Mouse (Mus musculus): ENCODE results near the gene Gdf10. TPM values are rescaled to one million over a fixed set of nuclear protein-coding genes. Genes with fewer than 3 reads are reported as not detected.

Gdf10 gene
- polyA plus RNA-seq, 1 experiment from 2014 or later: 1.7 TPM

DNA sequence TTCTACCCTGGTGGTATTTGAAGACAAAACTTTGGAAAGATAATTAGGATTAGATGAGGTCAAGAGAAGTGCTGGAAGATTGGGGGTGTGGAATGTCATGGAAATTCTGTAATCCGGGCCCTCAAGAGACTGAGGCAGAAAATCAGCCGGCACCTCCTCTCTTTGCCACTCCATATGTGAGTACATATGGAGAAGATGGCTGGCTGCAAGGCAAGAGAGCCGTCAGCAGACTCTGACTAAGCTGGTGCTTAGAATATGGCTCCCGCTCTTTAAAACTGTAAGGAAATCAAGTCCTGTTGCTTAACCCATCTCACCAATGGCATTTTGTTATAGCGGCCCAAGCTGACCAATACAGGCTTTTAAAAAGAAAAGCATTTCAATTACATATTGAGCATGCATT lies 27.6 kb upstream of the Gdf10 start:
- ATAC-seq (ENCODE audit: low FRiP score) (no peak), DNase-seq (ENCODE audit: low spot score, missing footprints) (no peak)
- Histone ChIP-seq H3K27me3 (ENCODE audit: control insufficient read depth, insufficient read depth, low read length) (no peaks in the 10 kb centered on the region), H3K4me3 (ENCODE audit: low read depth, low read length) (no peak overlapping the region), H3K9ac (ENCODE audit: low read length) (no peak overlapping the region), H3K4me2 (no peak overlapping the region), H3K36me3 (ENCODE audit: control insufficient read depth, insufficient read depth, low read length) (no peaks in the 10 kb centered on the region), H3K27ac (ENCODE audit: low read depth, low read length) (no peak overlapping the region), H3K4me1 (ENCODE audit: control insufficient read depth, insufficient read depth, low read length) (peaks cover 3% of the 10 kb centered on the region; the same call in 1 of the 2 replicates), H3K9me3 (ENCODE audit: control insufficient read depth, low read length) (no peaks in the 10 kb centered on the region)
- 77% methylated on average over 5 of the region's 5 CpGs for WGBS

DNA sequence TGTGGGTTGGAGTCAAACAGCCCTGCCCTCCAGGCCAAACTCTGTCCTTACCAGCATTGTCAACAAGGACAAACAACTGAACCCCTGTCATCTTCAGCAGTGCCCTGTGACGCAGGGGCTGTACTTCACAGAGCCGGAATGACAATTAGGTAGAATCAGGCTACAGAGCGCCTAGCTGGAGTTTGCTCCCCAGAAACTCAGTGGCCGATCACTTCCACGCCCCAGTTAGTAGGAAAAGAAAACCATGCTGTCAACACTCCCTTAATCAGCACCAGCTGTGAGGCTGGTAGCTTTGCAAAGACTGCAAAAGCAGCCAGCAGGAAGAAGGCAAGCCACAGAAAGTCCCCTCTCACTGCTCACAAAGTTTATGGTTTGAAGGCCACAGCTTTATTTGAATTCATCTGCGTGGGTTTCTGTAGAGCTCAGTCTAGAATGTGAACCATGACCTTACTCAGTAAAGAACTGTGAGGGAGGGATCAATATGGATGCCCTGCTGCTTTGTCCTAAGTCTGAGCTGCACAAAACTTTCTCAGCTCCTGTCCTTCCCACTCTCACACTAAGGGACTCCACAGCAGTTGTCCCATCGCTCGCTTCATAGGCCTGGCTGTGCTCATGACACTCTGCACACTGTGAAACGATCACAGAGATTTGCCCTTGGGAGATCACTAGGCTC lies 26.6 kb upstream of the Gdf10 start:
- 36% methylated on average over 9 of the region's 9 CpGs for WGBS
- no peak overlapping the region for H3K4me3 ChIP-seq (ENCODE audit: low read depth, low read length)
- ATAC-seq (ENCODE audit: low FRiP score) (no peak), DNase-seq (ENCODE audit: low spot score, missing footprints) (peak; percentile 90)
- H3K36me3 ChIP-seq (ENCODE audit: control insufficient read depth, insufficient read depth, low read length): no peaks in the 10 kb centered on the region
- no peaks in the 10 kb centered on the region for H3K9me3 ChIP-seq (ENCODE audit: control insufficient read depth, low read length)
- H3K9ac ChIP-seq (ENCODE audit: low read length): no peak overlapping the region
- H3K4me2 ChIP-seq: no peak overlapping the region
- H3K27ac ChIP-seq (ENCODE audit: low read depth, low read length): no peak overlapping the region
- peaks cover 3% of the 10 kb centered on the region; the same call in 1 of the 2 replicates for H3K4me1 ChIP-seq (ENCODE audit: control insufficient read depth, insufficient read depth, low read length)
- H3K27me3 ChIP-seq (ENCODE audit: control insufficient read depth, insufficient read depth, low read length): no peaks in the 10 kb centered on the region

DNA sequence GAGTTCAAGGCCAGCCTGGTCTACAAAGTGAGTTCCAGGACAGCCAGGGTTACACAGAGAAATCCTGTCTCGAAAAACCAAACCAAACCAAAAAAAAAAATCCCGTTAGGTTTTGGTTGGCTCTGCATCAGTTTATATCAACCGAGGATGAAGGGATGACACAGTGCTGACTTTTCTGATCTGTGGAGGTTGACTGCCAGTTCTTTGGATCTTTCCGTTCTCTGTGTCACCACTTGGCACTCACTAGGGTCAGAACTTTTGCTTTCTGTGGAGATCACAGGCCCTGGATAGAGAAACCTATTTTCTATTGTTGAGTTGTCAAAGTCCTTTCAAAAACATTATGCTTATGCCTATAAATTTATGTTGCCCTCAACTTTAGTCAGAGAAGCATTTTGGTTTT lies 20.6 kb upstream of the Gdf10 start:
- Histone ChIP-seq H3K4me2 (no peak overlapping the region), H3K4me3 (ENCODE audit: low read depth, low read length) (no peak overlapping the region), H3K27ac (ENCODE audit: low read depth, low read length) (no peak overlapping the region), H3K4me1 (ENCODE audit: control insufficient read depth, insufficient read depth, low read length) (no peaks in the 10 kb centered on the region), H3K36me3 (ENCODE audit: control insufficient read depth, insufficient read depth, low read length) (no peaks in the 10 kb centered on the region), H3K9ac (ENCODE audit: low read length) (no peak overlapping the region), H3K27me3 (ENCODE audit: control insufficient read depth, insufficient read depth, low read length) (no peaks in the 10 kb centered on the region), H3K9me3 (ENCODE audit: control insufficient read depth, low read length) (no peaks in the 10 kb centered on the region)
- WGBS: 88% methylated on average over 4 of the region's 4 CpGs
- no peak for ATAC-seq (ENCODE audit: low FRiP score)
- no peak for DNase-seq (ENCODE audit: low spot score, missing footprints)

DNA sequence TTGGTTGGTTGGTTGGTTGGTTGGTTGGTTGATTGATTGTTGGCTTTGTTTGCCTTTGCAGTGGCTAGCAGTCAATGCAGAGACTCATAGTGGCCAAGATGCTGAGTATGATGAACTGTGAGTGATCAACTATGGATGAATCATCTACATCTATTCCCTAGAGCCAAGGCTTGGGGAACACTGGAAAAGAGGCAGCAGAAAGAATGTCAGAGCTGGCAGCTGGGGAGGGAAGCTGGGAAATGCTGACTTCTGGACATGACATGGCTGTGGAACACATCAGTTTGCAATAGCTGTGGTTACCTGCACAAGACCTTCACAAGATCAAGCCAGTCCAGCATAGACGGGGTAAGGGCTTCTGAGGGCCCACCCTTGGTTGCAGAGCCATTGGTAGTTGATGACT lies 20.2 kb upstream of the Gdf10 start:
- Histone ChIP-seq H3K4me2 (no peak overlapping the region), H3K9me3 (ENCODE audit: control insufficient read depth, low read length) (no peaks in the 10 kb centered on the region), H3K36me3 (ENCODE audit: control insufficient read depth, insufficient read depth, low read length) (no peaks in the 10 kb centered on the region), H3K4me1 (ENCODE audit: control insufficient read depth, insufficient read depth, low read length) (no peaks in the 10 kb centered on the region), H3K4me3 (ENCODE audit: low read depth, low read length) (no peak overlapping the region), H3K27me3 (ENCODE audit: control insufficient read depth, insufficient read depth, low read length) (no peaks in the 10 kb centered on the region), H3K27ac (ENCODE audit: low read depth, low read length) (no peak overlapping the region), H3K9ac (ENCODE audit: low read length) (no peak overlapping the region)
- ATAC-seq (ENCODE audit: low FRiP score): no peak
- DNase-seq (ENCODE audit: low spot score, missing footprints): no peak
- 80% methylated on average over 1 of the region's 1 CpGs for WGBS

DNA sequence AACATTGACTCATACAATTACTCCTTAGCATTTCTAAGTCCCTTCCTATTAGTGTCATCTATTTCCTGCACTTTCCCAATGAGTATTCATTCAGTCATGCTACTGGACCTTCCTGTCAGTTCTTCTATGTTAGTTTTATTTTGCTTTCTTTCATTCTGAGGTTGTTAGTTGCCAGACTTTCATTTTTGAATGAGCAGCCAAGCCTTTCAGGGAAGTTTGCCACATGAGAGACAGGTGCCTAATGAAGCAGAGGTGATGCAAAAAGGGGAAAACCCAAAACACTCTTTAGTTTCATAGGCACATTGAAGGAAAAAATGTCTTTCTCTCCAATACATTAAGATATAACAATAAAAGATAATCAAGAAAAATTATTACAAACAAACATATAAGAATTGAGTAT lies 18.5 kb upstream of the Gdf10 start:
- Histone ChIP-seq H3K9me3 (ENCODE audit: control insufficient read depth, low read length) (no peaks in the 10 kb centered on the region), H3K4me2 (no peak overlapping the region), H3K36me3 (ENCODE audit: control insufficient read depth, insufficient read depth, low read length) (no peaks in the 10 kb centered on the region), H3K4me1 (ENCODE audit: control insufficient read depth, insufficient read depth, low read length) (no peaks in the 10 kb centered on the region), H3K9ac (ENCODE audit: low read length) (no peak overlapping the region), H3K27me3 (ENCODE audit: control insufficient read depth, insufficient read depth, low read length) (no peaks in the 10 kb centered on the region), H3K4me3 (ENCODE audit: low read depth, low read length) (no peak overlapping the region), H3K27ac (ENCODE audit: low read depth, low read length) (no peak overlapping the region)
- ATAC-seq (ENCODE audit: low FRiP score) (no peak), DNase-seq (ENCODE audit: low spot score, missing footprints) (no peak)

DNA sequence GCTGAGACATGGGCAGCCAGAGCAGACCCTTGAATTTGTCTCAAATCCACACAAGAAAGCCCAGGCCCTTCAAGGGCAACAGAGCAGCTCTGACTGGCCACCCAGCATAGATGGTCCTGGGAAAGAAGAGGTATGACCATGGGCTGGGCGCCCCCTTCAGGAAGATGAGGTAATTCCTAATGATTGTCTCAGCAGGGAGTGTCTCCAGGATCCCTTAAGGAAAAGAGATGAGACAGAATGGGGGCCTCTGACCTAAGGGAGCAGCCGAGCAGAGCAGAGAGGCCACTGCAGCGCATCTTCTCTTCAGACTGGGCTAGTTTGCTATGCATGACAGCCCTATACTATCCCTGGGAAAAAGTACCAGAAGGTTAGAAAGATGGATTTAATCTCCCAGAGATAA lies 9.7 kb upstream of the Gdf10 start:
- H3K4me2 ChIP-seq: no peak overlapping the region
- DNase-seq (ENCODE audit: low spot score, missing footprints) (peak; percentile 89), ATAC-seq (ENCODE audit: low FRiP score) (no peak)
- no peak overlapping the region for H3K9ac ChIP-seq (ENCODE audit: low read length)
- peaks cover 3% of the 10 kb centered on the region; the same call in 1 of the 2 replicates for H3K27me3 ChIP-seq (ENCODE audit: control insufficient read depth, insufficient read depth, low read length)
- H3K36me3 ChIP-seq (ENCODE audit: control insufficient read depth, insufficient read depth, low read length): no peaks in the 10 kb centered on the region
- no peaks in the 10 kb centered on the region for H3K4me1 ChIP-seq (ENCODE audit: control insufficient read depth, insufficient read depth, low read length)
- no peak overlapping the region for H3K27ac ChIP-seq (ENCODE audit: low read depth, low read length)
- WGBS: 27% methylated on average over 3 of the region's 3 CpGs
- no peaks in the 10 kb centered on the region for H3K9me3 ChIP-seq (ENCODE audit: control insufficient read depth, low read length)
- no peak overlapping the region for H3K4me3 ChIP-seq (ENCODE audit: low read depth, low read length)

DNA sequence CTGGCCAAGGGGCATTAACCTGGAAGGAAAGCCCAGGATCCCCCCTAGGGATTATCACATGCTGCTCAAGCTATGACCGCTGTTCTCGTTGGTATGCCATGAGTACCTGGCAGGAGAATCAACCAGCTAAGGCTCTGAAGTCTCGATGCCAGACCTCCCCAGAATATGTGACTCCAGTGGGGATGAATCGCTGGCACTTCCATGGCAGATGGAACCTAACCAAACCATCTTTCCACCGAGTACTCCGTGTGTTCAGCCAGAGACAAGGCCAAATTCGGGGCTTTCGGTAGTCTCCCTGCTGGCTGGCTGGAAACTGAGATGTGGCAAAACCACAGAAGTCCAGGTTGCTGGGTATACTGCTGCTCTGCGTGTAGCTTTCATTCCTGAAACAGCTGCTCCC lies 9.2 kb upstream of the Gdf10 start:
- Histone ChIP-seq H3K4me1 (ENCODE audit: control insufficient read depth, insufficient read depth, low read length) (no peaks in the 10 kb centered on the region), H3K4me3 (ENCODE audit: low read depth, low read length) (no peak overlapping the region), H3K36me3 (ENCODE audit: control insufficient read depth, insufficient read depth, low read length) (no peaks in the 10 kb centered on the region), H3K4me2 (no peak overlapping the region), H3K9me3 (ENCODE audit: control insufficient read depth, low read length) (no peaks in the 10 kb centered on the region), H3K27ac (ENCODE audit: low read depth, low read length) (no peak overlapping the region), H3K9ac (ENCODE audit: low read length) (no peak overlapping the region), H3K27me3 (ENCODE audit: control insufficient read depth, insufficient read depth, low read length) (peaks cover 3% of the 10 kb centered on the region; the same call in 1 of the 2 replicates)
- WGBS: 91% methylated on average over 9 of the region's 9 CpGs
- ATAC-seq (ENCODE audit: low FRiP score) (no peak), DNase-seq (ENCODE audit: low spot score, missing footprints) (no peak)

DNA sequence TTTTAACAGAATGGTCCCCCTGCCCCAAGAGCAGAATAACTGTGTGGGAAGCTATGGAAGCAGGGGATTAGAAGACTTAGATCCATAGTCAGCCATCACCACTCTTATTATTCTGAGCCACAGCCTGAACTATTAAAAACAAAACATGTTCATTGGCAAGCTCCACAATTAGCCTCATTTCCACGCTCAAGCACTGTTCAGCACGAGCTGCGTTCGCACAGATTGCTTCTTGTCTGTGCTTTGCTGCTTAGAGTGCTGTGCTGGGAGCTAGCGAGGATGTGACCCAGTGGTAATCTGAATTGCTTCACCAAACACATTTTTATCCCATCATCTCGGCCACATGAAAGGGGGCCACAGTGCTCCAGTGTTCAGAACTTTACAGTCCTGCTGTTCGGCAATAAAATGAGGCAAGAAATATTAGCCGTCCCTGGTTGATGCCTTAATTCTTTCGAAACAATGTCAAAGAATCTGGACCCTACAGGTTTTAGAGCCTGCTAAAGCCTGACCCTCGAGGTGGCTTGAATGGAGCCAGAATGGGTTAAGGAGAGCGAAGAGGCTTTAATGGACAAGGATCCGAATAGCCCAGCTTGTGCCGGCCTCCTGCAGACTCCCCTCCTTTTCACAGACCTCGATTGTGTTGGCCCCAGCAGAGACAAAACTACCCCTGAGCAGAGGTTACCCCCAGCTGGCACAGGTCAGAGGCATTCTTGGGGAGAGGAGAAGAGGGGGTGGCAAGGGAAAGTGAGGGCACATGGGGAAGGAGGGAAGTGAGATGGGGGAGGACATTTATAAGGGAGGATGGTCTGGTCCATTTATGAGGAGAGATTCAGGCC lies 2.4 kb upstream of the Gdf10 start:
- Histone ChIP-seq H3K27me3 (ENCODE audit: control insufficient read depth, insufficient read depth, low read length) (peaks cover 42% of the 10 kb centered on the region), H3K4me2 (no peak overlapping the region), H3K9ac (ENCODE audit: low read length) (no peak overlapping the region), H3K4me1 (ENCODE audit: control insufficient read depth, insufficient read depth, low read length) (peaks cover 15% of the 10 kb centered on the region), H3K36me3 (ENCODE audit: control insufficient read depth, insufficient read depth, low read length) (no peaks in the 10 kb centered on the region), H3K27ac (ENCODE audit: low read depth, low read length) (no peak overlapping the region), H3K4me3 (ENCODE audit: low read depth, low read length) (no peak overlapping the region), H3K9me3 (ENCODE audit: control insufficient read depth, low read length) (no peaks in the 10 kb centered on the region)
- DNase-seq (ENCODE audit: low spot score, missing footprints) (peak; percentile 91), ATAC-seq (ENCODE audit: low FRiP score) (no peak)
- WGBS: 10% methylated on average over 14 of the region's 14 CpGs

DNA sequence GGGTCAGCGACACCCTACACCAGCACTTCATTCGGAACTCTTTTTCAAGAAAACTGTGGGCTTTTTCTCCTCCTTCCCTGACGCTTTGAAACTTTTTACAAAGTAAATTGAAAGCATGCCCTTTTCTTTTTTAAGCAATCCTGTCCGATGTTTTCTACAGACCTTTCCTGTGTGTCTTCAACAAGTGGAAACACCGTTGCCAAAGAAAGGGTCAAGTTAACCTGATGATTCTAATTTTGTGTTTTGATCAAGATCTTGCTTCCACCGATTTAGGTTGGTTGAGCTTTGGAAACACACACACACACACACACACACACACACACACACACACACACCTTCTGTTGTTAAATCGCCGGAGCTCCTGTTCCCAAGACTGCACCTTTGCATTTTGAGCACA lies 618 bp upstream of the Gdf10 start:
- no peaks in the 10 kb centered on the region for H3K9me3 ChIP-seq (ENCODE audit: control insufficient read depth, low read length)
- peak; percentile 90 for DNase-seq (ENCODE audit: low spot score, missing footprints)
- no peak for ATAC-seq (ENCODE audit: low FRiP score)
- H3K36me3 ChIP-seq (ENCODE audit: control insufficient read depth, insufficient read depth, low read length): no peaks in the 10 kb centered on the region
- H3K9ac ChIP-seq (ENCODE audit: low read length): peak overlapping the region; percentile 53
- H3K4me1 ChIP-seq (ENCODE audit: control insufficient read depth, insufficient read depth, low read length): peaks cover 15% of the 10 kb centered on the region
- 10% methylated on average over 8 of the region's 8 CpGs for WGBS
- peak overlapping the region; percentile 93 for H3K4me2 ChIP-seq
- H3K27me3 ChIP-seq (ENCODE audit: control insufficient read depth, insufficient read depth, low read length): peaks cover 42% of the 10 kb centered on the region
- H3K4me3 ChIP-seq (ENCODE audit: low read depth, low read length): peak overlapping the region; percentile 58
- no peak overlapping the region for H3K27ac ChIP-seq (ENCODE audit: low read depth, low read length)
